Mouse (Mus musculus) monocyte, adult 2 months (primary cell): ENCODE results near the gene Dnm1.
"Not testable (repeated sequence)": the region's sequence is repeated elsewhere in the genome, so short reads cannot be mapped to it uniquely, and the experiment has no call there.

Source experiments
- DNase-seq, 2 experiments: peaks; one replicate each; pipeline ENCODE4 v3.0.0; 2022; ENCODE audit warnings: low spot score in 2 of 2, low read depth in 1 of 2

Gene Dnm1

GRCm38 (mm10) chr2:32314831-32315230, 38.3 kb downstream of the Dnm1 start:
- no peak for DNase-seq

- peak in 1 of 2 experiments; percentile 54 for DNase-seq
Observed at GRCm38 (mm10) chr2:32312318-32312964, 40.7 kb downstream of the Dnm1 start.

- no peak for DNase-seq
Observed at GRCm38 (mm10) chr2:32311443-32312317, 41.5 kb downstream of the Dnm1 start.

GRCm38 (mm10) chr2:32310096-32310845, 42.9 kb downstream of the Dnm1 start:
- DNase-seq, result no peak

GRCm38 (mm10) chr2:32308870-32309568, 44.1 kb downstream of the Dnm1 start:
- no peak for DNase-seq

GRCm38 (mm10) chr2:32307941-32308760, 45.0 kb downstream of the Dnm1 start:
- peak in 1 of 2 experiments; percentile 37 for DNase-seq

- DNase-seq, result no peak
Observed at GRCm38 (mm10) chr2:32307247-32307798, 45.8 kb downstream of the Dnm1 start.

GRCm38 (mm10) chr2:32306176-32306575, 47.0 kb downstream of the Dnm1 start:
- no peak for DNase-seq

- DNase-seq, result no peak
Observed at GRCm38 (mm10) chr2:32305668-32306067, 47.5 kb downstream of the Dnm1 start.

GRCm38 (mm10) chr2:32304145-32304832, 48.8 kb downstream of the Dnm1 start:
- no peak for DNase-seq

- no peak for DNase-seq
Observed at GRCm38 (mm10) chr2:32302952-32303351, 50.2 kb downstream of the Dnm1 start.

GRCm38 (mm10) chr2:32299469-32299868, 53.7 kb downstream of the Dnm1 start:
- no peak for DNase-seq

GRCm38 (mm10) chr2:32295842-32296241, 57.3 kb downstream of the Dnm1 start:
- not testable (repeated sequence) for DNase-seq

GRCm38 (mm10) chr2:32295285-32295684, 57.9 kb downstream of the Dnm1 start:
- DNase-seq, result no peak

- no peak for DNase-seq
Observed at GRCm38 (mm10) chr2:32294348-32294747, 58.8 kb downstream of the Dnm1 start.

- no peak for DNase-seq
Observed at GRCm38 (mm10) chr2:32289578-32289977, 63.6 kb downstream of the Dnm1 start.

GRCm38 (mm10) chr2:32288371-32288931, 64.7 kb downstream of the Dnm1 start:
- DNase-seq, result no peak

- peak; percentile 88 for DNase-seq
Observed at GRCm38 (mm10) chr2:32287923-32288367, 65.2 kb downstream of the Dnm1 start, which contains the start of gene Swi5. Gene Swi5, minus strand, starts transcription at chr2:32288075.

GRCm38 (mm10) chr2:32287334-32287840, 65.8 kb downstream of the Dnm1 start, which contains the start of gene Golga2:
Gene Golga2, plus strand, starts transcription at chr2:32287384.
- DNase-seq, result no peak
